Mouse (Mus musculus) urinary bladder, adult 18-20 months (tissue): ENCODE measurements around the gene Clptm1l.

Experiments used
- DNase-seq, 2 experiments: peaks; one replicate each; pipeline ENCODE4 v3.0.0; 2022; ENCODE audit warnings: low spot score in 2 of 2, mixed read lengths in 2 of 2

Clptm1l gene

DNA sequence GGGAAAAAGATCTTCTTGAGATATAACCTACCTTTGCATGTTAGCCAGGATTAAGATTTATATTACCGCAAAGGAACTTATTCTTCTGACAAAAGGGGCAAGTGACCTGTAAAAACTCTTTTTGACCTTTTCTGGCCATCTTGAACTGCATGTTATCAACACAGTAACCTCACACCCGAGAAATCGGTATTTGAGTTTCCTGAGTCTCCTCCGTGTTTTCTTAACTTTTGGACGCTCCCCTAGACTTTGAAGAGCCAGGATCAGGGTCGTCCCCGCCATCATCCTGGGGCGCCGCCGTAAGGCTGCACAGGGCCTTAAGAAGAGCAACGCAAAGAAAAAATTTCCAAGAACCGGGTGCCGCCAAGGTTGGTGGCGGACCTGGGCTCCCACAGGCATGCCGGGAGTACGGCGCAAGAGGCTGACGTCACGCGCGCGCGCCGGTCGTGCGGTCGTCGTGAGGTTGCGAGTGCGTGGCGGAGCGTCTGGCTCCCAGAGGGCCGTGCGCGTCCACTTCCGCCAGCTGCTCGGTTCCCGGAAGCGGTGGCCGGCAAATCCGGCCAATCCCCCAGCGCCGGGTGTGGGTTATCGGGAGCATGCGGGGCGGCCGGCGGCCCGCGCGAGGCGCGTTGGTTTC lies at the start of gene Clptm1l:
Gene Clptm1l, plus strand, starts transcription at position 485 of the 634 bp plus-strand sequence.
- DNase-seq, result peak; percentile 91 to 95

DNA sequence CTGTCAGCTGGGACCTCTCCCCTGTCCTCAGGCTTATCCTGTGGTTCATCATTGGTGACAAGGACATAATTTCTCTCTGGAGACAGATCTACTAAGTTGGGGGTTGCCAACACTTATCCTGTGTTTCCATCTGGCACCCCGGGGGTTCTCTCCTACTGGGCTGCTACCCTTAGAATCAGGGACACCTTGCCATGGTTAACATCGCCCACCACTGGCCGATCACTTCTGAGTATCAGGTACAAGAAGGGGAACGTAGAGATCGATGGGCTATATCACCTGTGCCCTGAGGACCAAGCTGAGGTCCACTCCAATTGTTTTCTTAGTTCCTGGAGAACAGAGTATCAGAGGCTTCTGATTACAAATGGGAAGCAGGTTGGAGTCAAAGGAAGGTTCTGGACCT lies 39.6 kb upstream of the Clptm1l start:
- DNase-seq, result no peak

DNA sequence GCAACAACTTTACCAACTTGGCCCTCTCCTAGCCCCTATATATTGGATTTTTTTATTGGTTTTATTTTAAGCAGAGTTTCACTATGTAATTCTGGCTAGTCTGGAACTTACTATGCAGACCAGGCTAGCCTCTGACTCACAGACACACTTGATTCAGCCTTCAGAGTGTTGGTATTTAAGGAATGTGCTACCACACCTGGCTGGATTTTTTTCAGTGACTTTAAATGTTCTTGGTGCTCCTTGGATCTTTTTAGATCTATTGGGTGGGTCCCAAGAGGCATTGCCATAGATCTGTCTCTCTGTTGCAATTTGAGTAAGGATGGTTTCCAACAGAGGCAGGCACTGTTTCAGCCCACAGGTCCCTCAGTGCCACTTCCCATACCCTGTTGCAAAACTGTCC lies 28.8 kb upstream of the Clptm1l start:
- DNase-seq, result no peak

- no peak for DNase-seq
Measured at GRCm38 (mm10) chr13:73577277-73577676, 26.5 kb upstream of the Clptm1l start.

DNA sequence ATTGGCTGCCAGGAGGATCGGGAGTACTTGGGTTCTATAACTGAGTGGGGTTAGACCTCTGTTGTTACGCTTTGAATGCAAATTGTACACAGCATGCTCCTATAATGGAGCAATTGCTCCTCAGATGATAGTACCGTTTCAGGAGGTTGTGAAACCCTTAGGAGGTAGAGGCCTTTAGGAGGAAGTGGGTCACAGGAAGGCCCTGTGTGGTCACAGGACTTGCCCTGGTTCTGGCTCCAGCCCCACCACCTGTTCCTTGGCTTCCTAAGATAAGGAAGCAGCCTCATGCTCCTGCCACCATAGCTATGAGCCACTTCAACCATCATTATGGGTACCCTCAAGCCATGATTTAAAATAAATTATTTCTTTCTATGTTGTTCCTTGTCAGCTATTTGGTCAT lies 12.3 kb upstream of the Clptm1l start:
- DNase-seq, result no peak

- DNase-seq, result no peak
Measured at GRCm38 (mm10) chr13:73592546-73592945, 11.3 kb upstream of the Clptm1l start.

- DNase-seq, result no peak
Measured at GRCm38 (mm10) chr13:73596276-73596675, 7.5 kb upstream of the Clptm1l start.

DNA sequence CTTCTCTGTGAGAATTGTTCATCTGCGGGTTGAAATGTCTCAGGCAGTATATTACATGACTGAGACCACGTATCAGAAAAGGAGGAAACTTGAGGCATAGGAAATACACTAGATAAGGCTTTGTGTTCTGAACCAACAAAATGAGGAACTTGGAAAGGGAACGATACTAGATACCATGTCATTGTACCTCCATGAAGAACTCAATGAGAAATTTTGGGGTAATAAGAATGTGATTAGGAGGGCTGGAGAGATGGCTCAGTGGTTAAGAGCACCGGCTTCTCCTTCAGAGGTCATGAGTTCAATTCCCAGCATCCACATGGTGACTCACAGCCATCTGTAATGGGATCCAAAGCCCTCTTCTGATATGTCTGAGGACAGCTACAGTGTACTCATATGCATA lies 3.6 kb upstream of the Clptm1l start:
- no peak for DNase-seq

DNA sequence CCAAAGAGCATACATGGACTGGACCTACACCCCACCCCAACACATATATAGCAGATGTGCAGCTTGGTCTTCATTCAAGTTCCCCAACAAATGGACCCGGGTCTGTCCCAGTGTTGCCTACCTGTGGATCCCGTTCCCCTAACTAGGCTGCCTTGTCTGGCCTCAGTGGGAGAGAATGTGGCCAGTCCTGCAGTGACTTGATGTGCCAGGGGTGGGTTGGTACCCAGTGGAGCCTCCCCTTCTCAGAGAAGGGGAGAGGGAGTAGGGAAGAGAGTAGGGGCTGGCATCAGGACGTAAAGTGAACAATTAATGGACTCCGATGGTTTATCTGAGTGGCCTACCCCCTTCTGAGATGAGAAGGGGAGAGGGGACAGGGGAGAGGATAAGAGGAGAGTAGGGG lies 760 bp upstream of the Clptm1l start:
- no peak for DNase-seq

DNA sequence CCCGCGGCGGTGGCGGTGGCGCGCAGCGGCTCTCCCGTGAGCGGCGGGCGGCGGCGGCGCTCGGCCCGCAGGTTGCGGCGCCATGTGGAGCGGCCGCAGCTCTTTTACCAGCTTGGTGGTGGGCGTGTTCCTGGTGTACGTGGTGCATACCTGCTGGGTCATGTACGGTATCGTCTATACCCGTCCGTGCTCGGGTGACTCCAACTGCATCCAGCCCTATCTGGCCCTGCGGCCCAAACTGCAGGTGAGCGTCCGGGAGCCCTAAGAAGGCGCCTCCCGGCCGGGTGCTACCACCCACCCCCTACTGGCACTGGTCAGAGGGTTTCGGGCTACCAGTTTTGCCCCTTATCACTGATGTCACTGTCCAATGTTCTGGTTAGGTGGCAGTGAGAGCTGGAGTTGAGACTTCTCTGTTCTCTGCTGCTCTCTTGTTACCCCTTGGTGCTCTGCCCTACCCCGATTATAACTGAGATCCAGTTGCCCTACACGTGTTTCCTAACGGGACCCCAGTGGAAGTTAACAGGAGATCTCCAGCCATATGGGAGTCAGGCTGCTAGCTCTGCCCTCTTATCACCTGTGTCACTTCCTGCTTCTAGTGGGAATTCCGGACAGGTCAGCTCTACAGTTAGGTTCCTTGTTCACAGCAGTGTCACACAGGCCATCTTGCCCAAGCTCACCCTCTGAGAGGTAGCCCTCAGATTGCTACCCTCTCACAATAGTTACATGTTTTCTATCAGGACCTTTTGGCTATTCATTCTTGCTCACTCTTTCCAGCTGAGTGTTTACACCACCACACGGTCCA lies 551 bp downstream of the Clptm1l start:
- no peak for DNase-seq

- DNase-seq, result no peak
Measured at GRCm38 (mm10) chr13:73618406-73618805, 14.6 kb downstream of the Clptm1l start.

- no peak for DNase-seq
Measured at GRCm38 (mm10) chr13:73620637-73621036, 16.8 kb downstream of the Clptm1l start.

DNA sequence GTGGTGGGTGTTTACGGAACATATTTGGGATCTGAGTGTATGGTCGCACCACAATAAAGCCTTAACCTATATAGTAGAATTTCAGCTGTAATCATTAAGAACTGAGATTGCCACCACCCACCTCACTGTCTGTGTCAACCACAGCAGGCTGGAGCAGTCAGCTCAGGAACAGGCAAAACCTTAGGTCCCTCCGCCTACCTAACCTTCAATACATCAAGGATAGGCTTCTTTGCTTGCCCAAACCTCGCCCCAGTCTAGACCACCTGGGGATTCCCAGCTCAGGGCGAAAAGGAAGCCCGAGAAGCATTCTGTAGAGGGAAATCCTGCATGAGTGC lies 22.6 kb downstream of the Clptm1l start:
- DNase-seq, result no peak

DNA sequence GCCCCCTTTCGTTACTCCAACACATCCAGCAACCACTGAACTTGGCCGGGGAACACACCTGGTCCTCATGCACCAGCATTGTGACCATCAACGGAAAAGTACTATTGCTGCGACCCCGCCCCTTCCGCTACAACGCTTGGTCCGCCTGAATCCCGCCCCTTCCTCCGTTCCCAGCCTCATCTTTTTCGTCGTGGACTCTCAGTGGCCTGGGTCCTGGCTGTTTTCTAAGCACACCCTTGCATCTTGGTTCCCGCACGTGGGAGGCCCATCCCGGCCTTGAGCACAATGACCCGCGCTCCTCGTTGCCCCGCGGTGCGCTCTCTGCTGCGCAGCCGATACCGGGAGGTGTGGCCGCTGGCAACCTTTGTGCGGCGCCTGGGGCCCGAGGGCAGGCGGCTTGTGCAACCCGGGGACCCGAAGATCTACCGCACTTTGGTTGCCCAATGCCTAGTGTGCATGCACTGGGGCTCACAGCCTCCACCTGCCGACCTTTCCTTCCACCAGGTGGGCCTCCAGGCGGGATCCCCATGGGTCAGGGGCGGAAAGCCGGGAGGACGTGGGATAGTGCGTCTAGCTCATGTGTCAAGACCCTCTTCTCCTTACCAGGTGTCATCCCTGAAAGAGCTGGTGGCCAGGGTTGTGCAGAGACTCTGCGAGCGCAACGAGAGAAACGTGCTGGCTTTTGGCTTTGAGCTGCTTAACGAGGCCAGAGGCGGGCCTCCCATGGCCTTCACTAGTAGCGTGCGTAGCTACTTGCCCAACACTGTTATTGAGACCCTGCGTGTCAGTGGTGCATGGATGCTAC lies 23.1 kb downstream of the Clptm1l start, which contains the start of gene Tert:
Gene Tert, plus strand, starts transcription at position 167 of the 805 bp plus-strand sequence.
- DNase-seq, result peak in 1 of 2 experiments; percentile 35

DNA sequence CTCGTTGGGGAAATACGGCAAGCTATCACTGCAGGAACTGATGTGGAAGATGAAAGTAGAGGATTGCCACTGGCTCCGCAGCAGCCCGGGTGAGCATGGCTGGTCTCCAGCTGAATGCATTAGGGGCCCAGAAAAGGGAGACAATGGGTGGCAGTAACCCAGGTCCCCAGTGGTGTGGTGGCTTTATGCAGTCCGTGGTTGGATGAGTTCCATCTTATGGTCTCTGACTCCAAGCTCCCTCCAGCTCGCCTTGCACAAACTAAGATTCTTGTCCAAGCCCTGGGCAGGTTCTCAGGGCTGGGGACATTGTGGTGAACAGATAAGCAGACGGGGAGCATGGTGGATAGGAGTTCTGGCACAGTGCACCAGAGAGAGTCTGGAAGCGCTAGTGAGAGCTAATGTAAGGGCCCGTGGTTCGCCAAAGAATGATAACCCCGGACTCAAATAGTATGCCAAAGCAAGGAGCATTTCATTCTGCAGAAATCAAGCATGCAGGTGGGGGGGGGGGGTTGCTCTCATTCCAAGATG lies 24.8 kb downstream of the Clptm1l start:
- DNase-seq, result no peak

DNA sequence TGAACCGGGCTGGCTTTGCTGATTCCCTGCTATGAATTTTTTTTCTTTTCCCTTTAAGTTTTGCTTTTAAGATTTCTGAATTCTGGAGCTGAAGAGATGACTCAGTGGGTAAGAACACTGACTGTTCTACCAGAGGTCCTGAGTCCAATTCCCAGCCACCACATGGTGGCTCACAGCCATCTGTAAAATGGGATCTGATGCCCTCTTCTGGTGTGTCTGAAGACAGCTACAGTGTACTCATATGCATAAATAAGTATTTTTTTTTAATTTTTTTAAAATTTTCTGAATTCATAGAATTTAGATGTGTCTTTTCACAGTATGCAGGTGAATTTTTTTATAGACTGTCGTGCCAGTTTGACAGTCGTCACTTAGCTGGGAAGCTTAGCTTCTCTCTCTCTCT lies 28.0 kb downstream of the Clptm1l start:
- no peak for DNase-seq

DNA sequence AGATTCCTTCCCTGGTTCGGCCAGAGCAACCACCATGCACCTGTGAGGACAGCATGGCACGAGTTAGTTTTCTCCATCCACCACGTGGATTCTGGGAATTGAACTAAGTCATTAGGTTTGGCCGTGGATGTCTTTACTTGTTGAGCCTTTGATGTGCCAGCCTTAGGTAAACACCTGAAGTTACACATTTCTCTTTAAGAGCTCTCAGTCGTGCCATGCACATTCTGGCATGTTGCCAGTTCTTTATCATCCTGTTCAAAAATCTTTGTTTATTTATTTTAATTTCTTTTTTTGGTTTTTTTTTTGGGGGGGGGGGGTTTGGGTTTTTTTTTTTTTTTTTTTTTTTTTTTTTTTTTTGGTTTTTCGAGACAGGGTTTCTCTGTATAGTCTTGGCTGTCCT lies 34.0 kb downstream of the Clptm1l start:
- DNase-seq, result no peak

- no peak for DNase-seq
Measured at GRCm38 (mm10) chr13:73641296-73641695, 37.5 kb downstream of the Clptm1l start.

GRCm38 (mm10) chr13:73646397-73647087 lies 42.7 kb downstream of the Clptm1l start:
- peak in 1 of 2 experiments; percentile 11 for DNase-seq

- DNase-seq, result no peak
Measured at GRCm38 (mm10) chr13:73653266-73653665, 49.5 kb downstream of the Clptm1l start.

DNA sequence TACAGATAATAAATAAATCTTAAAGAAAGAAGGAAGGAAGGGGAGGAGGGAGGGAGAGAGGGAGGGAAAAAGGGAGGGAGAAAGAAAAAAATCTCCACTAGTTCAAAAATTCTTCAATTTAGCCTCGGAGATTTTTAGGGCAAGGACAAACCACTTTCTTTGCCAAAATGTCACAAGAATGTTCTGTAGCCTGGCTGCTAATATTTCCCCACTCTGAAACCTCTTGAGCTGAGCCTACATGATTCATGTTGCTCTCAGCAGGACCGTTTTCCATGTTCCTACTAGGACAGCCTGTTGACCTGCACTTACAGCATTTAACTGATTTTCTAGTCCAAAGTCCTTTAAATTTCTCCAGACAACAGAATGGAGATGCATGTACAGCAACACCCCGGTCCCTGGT lies 51.2 kb downstream of the Clptm1l start:
- no peak for DNase-seq

DNA sequence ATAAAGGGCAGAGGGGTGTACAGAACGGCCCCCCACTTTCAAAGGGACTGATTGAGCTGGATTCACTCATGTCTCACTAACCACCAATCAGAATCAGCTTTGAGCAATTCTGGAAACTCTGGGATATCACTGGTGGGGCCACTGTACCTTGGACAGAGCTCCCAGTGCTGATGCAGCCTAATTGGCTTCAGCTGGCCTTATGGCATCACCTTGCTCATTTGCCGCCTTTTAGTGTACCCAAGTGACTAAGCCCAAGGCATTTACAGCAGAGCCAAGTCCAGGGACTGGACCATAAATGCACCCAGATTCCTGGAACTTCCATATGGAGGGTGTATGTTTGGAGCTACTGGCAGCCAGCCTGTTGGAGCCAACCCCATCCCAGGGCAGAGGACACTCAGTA lies 55.1 kb downstream of the Clptm1l start:
- DNase-seq, result no peak
